Mouse (Mus musculus): ENCODE measurements around the gene Mmgt2. TPM values are rescaled to one million over a fixed set of nuclear protein-coding genes. Genes with fewer than 3 reads are reported as not detected.

Gene Mmgt2
- polyA plus RNA-seq, 1 experiment from 2014 or later: 62.2 TPM

DNA sequence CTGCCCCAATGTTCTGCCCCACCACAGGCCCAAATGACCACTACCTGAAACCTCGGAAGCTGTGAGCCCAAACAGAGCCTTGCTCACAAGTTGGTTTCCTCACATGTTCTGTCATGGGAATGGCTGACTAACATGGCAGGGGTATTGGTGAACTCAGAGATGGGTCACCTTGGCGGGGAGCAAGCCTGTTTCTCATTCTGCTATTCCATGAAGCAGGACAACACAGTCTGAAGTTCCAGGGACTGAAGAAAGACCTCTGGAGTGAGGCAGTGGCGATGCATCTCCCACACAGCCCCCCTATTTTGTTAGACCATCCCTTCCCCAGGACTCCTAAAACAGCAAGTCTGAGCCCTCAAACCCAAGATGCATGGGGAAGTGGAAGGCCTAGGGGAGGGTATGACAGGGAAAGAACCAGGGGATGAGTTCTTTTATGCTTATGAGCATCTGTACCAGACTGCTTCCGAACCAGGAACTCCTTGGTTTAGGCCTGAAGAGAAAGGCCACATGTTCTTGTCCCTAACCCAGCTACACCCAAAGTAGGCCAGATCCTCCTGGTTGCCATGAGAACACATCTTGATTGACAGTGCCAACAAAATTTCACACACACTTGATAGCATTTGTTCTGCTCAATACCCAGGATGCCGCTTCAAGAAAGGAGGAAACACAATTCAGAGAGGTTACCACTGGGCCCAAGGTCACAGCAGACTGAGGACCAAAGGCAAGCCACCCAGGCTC is 3.7 kb upstream of the Mmgt2 start:
- Histone ChIP-seq H3K4me1 (replicated peaks; ENCODE audit: control insufficient read depth, insufficient read depth, low read length) (peaks cover 30% of the 10 kb centered on the region), H3K4me3 (ENCODE audit: low read depth, low read length) (no peak overlapping the region), H3K27me3 (replicated peaks; ENCODE audit: control insufficient read depth, insufficient read depth, low read length) (no peaks in the 10 kb centered on the region), H3K27ac (ENCODE audit: low read depth, low read length) (peak overlapping the region; percentile 93), H3K4me2 (replicated peaks; ENCODE audit: low read depth) (0 out of 2 replicates have a peak overlapping the region, but pooled peaks have one; percentile 93), H3K9ac (ENCODE audit: low read depth, low read length) (no peak overlapping the region; the same call in 1 of the 2 replicates), H3K36me3 (ENCODE audit: control insufficient read depth, insufficient read depth) (peaks cover 10% of the 10 kb centered on the region; the same call in 1 of the 2 replicates), H3K9me3 (ENCODE audit: control insufficient read depth) (no peaks in the 10 kb centered on the region)
- no peak for ATAC-seq
- TF ChIP-seq CTCF (IDR thresholded peaks at IDR 0.05; ENCODE audit: low read depth): no peak
- WGBS: 90% methylated on average over 5 of the region's 5 CpGs

DNA sequence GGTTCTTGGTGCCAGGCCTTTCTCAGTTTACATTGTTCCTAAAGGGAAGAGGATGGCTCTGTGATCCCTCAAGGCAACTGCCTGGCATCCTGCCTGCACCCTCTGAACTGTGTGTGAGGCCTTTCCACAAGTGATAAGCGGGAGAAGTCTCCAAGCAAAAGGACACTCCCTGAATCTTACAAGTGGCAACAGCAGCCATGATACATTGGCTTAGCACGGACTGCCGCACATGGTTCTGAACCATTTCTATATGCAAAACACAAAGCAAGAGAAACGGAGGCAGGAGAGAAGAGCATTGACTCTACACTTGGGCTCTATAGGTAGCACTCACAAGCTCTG is 3.2 kb upstream of the Mmgt2 start:
- no peak overlapping the region for H3K4me3 ChIP-seq (ENCODE audit: low read depth, low read length)
- 53% methylated on average over 4 of the region's 4 CpGs for WGBS
- no peak overlapping the region for H3K9ac ChIP-seq (ENCODE audit: low read depth, low read length)

GRCm38 (mm10) chr11:62645732-62646494 is 2.6 kb upstream of the Mmgt2 start:
- Histone ChIP-seq H3K27me3 (replicated peaks; ENCODE audit: control insufficient read depth, insufficient read depth, low read length) (no peaks in the 10 kb centered on the region), H3K9ac (ENCODE audit: low read depth, low read length) (peak overlapping the region; percentile 22; the same call in 1 of the 2 replicates), H3K4me1 (replicated peaks; ENCODE audit: control insufficient read depth, insufficient read depth, low read length) (peaks cover 29% of the 10 kb centered on the region), H3K9me3 (ENCODE audit: control insufficient read depth) (no peaks in the 10 kb centered on the region), H3K36me3 (ENCODE audit: control insufficient read depth, insufficient read depth) (peaks cover 3% of the 10 kb centered on the region; the same call in 1 of the 2 replicates), H3K4me2 (replicated peaks; ENCODE audit: low read depth) (peak overlapping the region; percentile 93), H3K27ac (ENCODE audit: low read depth, low read length) (peak overlapping the region; percentile 93), H3K4me3 (ENCODE audit: low read depth, low read length) (peak overlapping the region; percentile 79)
- no peak for ATAC-seq
- 11% methylated on average over 8 of the region's 8 CpGs for WGBS
- TF ChIP-seq CTCF (IDR thresholded peaks at IDR 0.05; ENCODE audit: low read depth): no peak

More for the DNA sequence above, 3.2 kb upstream of the Mmgt2 start:
- Histone ChIP-seq H3K9me3 (ENCODE audit: control insufficient read depth) (no peaks in the 10 kb centered on the region), H3K4me1 (replicated peaks; ENCODE audit: control insufficient read depth, insufficient read depth, low read length) (peaks cover 30% of the 10 kb centered on the region), H3K36me3 (ENCODE audit: control insufficient read depth, insufficient read depth) (peaks cover 5% of the 10 kb centered on the region; the same call in 1 of the 2 replicates), H3K27me3 (replicated peaks; ENCODE audit: control insufficient read depth, insufficient read depth, low read length) (no peaks in the 10 kb centered on the region), H3K27ac (ENCODE audit: low read depth, low read length) (peak overlapping the region; percentile 93), H3K4me2 (replicated peaks; ENCODE audit: low read depth) (peak overlapping the region; percentile 93; the same call in 1 of the 2 replicates)
- no peak for TF ChIP-seq CTCF (IDR thresholded peaks at IDR 0.05; ENCODE audit: low read depth)
- ATAC-seq: no peak

- Histone ChIP-seq H3K27me3 (replicated peaks; ENCODE audit: control insufficient read depth, insufficient read depth, low read length) (no peaks in the 10 kb centered on the region), H3K36me3 (ENCODE audit: control insufficient read depth, insufficient read depth) (peaks cover 3% of the 10 kb centered on the region; the same call in 1 of the 2 replicates), H3K27ac (ENCODE audit: low read depth, low read length) (peak overlapping the region; percentile 93), H3K4me3 (ENCODE audit: low read depth, low read length) (peak overlapping the region; percentile 79), H3K9me3 (ENCODE audit: control insufficient read depth) (no peaks in the 10 kb centered on the region), H3K4me2 (replicated peaks; ENCODE audit: low read depth) (peak overlapping the region; percentile 93), H3K9ac (ENCODE audit: low read depth, low read length) (peak overlapping the region; percentile 22; the same call in 1 of the 2 replicates), H3K4me1 (replicated peaks; ENCODE audit: control insufficient read depth, insufficient read depth, low read length) (peaks cover 24% of the 10 kb centered on the region)
- WGBS: 31% methylated on average over 4 of the region's 4 CpGs
- no peak for TF ChIP-seq CTCF (IDR thresholded peaks at IDR 0.05; ENCODE audit: low read depth)
- ATAC-seq: no peak
Measured at GRCm38 (mm10) chr11:62646495-62646843, 2.0 kb upstream of the Mmgt2 start.

- H3K27me3 ChIP-seq (replicated peaks; ENCODE audit: control insufficient read depth, insufficient read depth, low read length): no peaks in the 10 kb centered on the region
- H3K4me1 ChIP-seq (replicated peaks; ENCODE audit: control insufficient read depth, insufficient read depth, low read length): peaks cover 18% of the 10 kb centered on the region
- peak overlapping the region; percentile 93 for H3K4me2 ChIP-seq (replicated peaks; ENCODE audit: low read depth)
- peak overlapping the region; percentile 93 for H3K27ac ChIP-seq (ENCODE audit: low read depth, low read length)
- peak overlapping the region; percentile 79; the same call in 1 of the 2 replicates for H3K9ac ChIP-seq (ENCODE audit: low read depth, low read length)
- 31% methylated on average over 7 of the region's 7 CpGs for WGBS
- ATAC-seq: no peak
- peaks cover 7% of the 10 kb centered on the region; the same call in 1 of the 2 replicates for H3K36me3 ChIP-seq (ENCODE audit: control insufficient read depth, insufficient read depth)
- H3K9me3 ChIP-seq (ENCODE audit: control insufficient read depth): no peaks in the 10 kb centered on the region
- no peak for TF ChIP-seq CTCF (IDR thresholded peaks at IDR 0.05; ENCODE audit: low read depth)
- peak overlapping the region; percentile 79 for H3K4me3 ChIP-seq (ENCODE audit: low read depth, low read length)
Measured at GRCm38 (mm10) chr11:62646958-62647515, 1.4 kb upstream of the Mmgt2 start.
